Mouse (Mus musculus) midbrain, embryonic 11.5 days (tissue): ENCODE data around the gene Uty. TPM values are rescaled to one million over a fixed set of nuclear protein-coding genes. Genes with fewer than 3 reads are reported as not detected.

Experiments used
- ATAC-seq: fragments of 200-750 bp; cut with Nextera tagmentation; 2 replicates; pipeline ENCODE4 v1.8.0; 2017; ENCODE audit warnings: moderate TSS enrichment, moderate library complexity; ENCODE audit not compliant: low FRiP score
- DNase-seq: peaks from one replicate; pipeline ENCODE4 v3.0.0; 2015; ENCODE audit warnings: low spot score; ENCODE audit errors: missing footprints
- H3K27ac ChIP-seq: fragments of 300-500 bp; sonication (generic); 2 replicates; pipeline ENCODE4 v1.5.1; 2014; ENCODE audit warnings: low read depth, low read length
- H3K27me3 ChIP-seq: fragments of 300-500 bp; sonication (generic); 2 replicates; pipeline ENCODE4 v1.6.1; 2014; ENCODE audit warnings: mild to moderate bottlenecking, low read length, moderate library complexity, mixed read lengths; ENCODE audit not compliant: control insufficient read depth, insufficient read depth
- H3K36me3 ChIP-seq: fragments of 300-500 bp; sonication (generic); 2 replicates; pipeline ENCODE4 v1.6.1; 2014; ENCODE audit warnings: mild to moderate bottlenecking, low read length, moderate library complexity, mixed read lengths; ENCODE audit not compliant: control insufficient read depth, insufficient read depth
- H3K4me1 ChIP-seq: fragments of 300-500 bp; sonication (generic); 2 replicates; pipeline ENCODE4 v1.6.1; 2014; ENCODE audit warnings: low read length; ENCODE audit not compliant: control insufficient read depth, insufficient read depth
- H3K4me2 ChIP-seq: fragments of 300-500 bp; sonication (generic); 2 replicates; pipeline ENCODE4 v1.6.1; 2014; ENCODE audit warnings: mild to moderate bottlenecking, moderate library complexity
- H3K4me3 ChIP-seq: fragments of 300-500 bp; sonication (generic); 2 replicates; pipeline ENCODE4 v1.5.1; 2014; ENCODE audit warnings: low read depth, low read length
- H3K9ac ChIP-seq: fragments of 300-500 bp; sonication (generic); 2 replicates; pipeline ENCODE4 v1.6.1; 2014; ENCODE audit warnings: low read length
- H3K9me3 ChIP-seq: fragments of 300-500 bp; sonication (generic); 2 replicates; pipeline ENCODE4 v1.6.1; 2016; ENCODE audit warnings: low read length; ENCODE audit not compliant: control insufficient read depth
- WGBS: fragments of 180-500 bp; shearing (Covaris S2); extraction: QIAGEN DNeasy Blood & Tissue Kit; methylation state at CpG from one replicate; pipeline ENCODE4 v1.1.7; 2014; 5-methylcytosine and 5-hydroxymethylcytosine counted together
- polyA plus RNA-seq: library from polyadenylated mRNA; unstranded; fragments of >200 nt; fragmentation: Nextera tagmentation; extraction: Ambion mirVana; gene quantifications from 2 replicates; pipeline ENCODE4 v1.2.1, GENCODE M21; 2014

Gene Uty
- 10.7 and 12.0 TPM in 2 replicates for polyA plus RNA-seq

DNA sequence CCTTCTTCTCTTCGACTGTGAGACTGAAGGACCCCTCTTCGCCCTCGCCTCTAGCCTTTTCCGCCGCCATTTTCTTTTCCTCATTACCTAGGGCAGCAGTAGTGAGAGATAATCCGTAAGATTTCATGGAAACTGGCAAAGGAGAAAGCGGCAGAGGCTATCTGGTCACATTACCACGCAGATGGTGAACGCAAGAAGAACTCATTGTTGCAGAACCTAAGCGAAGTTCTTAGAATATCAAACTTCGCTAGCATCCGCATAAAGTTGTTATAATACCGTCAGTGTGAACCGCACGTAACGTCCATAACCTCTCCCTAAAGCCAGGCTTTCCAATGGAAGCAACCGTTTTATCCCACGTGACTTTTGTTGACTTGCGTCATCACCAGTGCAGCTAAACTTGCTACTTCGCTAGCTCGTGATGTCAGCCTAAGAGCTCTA is at the start of gene Uty:
Uty (minus strand) TSS at position 334 of the 438 bp plus-strand sequence.
- WGBS = 0% methylated on average over 16 of the region's 21 CpGs
- no peaks in the 10 kb centered on the region for H3K4me1 ChIP-seq
- DNase-seq = peak; percentile 91
- H3K27me3 ChIP-seq = no peaks in the 10 kb centered on the region
- H3K9me3 ChIP-seq = no peaks in the 10 kb centered on the region
- peak within 1 kb of the TSS; percentile 35; the same call in 1 of the 2 replicates for H3K4me2 ChIP-seq
- H3K4me3 ChIP-seq = peak within 1 kb of the TSS; percentile 36
- no peak within 1 kb of the TSS; the same call in 1 of the 2 replicates for H3K27ac ChIP-seq
- peak within 1 kb of the TSS; percentile 57 for H3K9ac ChIP-seq
- H3K36me3 ChIP-seq = no peaks in the 10 kb centered on the region
- peak; percentile 98 for ATAC-seq

DNA sequence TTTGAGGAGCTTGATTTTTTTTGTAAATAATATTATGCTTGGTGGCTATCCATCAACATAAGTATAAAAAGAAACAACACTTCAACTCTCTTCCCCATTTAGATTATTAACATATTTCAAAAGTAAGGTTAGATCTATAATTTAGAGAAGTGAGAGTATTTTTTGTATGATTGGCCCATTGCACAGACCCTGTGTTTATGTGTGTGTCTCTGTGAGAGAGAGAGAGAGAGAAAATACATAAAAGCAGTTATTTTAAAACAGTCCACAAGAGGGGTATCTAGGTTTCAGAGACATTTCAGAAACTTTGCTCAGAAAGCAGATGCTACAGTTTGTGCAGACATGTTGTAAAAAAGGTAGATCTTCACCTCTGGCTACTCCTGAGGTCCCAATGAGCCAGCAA is 48.1 kb upstream of the Uty start:
- Histone ChIP-seq H3K9me3 (no peaks in the 10 kb centered on the region), H3K4me2 (no peak overlapping the region), H3K4me1 (no peaks in the 10 kb centered on the region), H3K27me3 (no peaks in the 10 kb centered on the region), H3K4me3 (no peak overlapping the region), H3K36me3 (no peaks in the 10 kb centered on the region), H3K27ac (no peak overlapping the region), H3K9ac (no peak overlapping the region)
- DNase-seq (no peak), ATAC-seq (no peak)

DNA sequence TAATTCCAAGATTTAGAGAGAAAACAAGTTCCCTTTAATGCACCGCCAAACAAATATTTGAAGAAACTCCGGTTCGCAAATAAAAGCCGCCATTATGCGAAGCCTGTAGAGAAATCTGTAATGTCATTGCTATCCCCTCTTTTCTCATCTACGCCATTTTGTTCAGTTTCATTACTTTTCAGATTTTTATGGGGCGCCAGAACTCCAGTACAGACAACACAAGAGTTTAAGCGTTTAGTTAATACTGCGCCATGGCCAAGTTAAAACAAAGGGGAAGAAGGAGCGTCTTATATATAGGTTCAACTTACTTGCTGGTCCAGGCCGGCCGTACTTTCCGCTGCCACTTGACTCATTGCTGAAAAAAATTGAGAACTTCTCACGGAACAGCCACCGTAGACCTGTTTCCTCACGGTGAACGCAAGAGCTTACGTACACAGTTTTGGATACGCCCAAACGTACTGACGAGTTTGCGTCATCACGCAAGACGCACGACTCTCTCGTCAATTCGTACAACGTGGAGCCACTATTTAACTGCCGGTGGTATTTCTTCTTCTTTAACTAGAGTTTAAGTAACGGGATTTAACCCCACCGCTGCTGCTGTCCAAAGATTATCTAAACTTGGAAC is 40.7 kb upstream of the Uty start, which contains the start of gene Ddx3y:
Ddx3y (minus strand) TSS at position 459 of the 625 bp plus-strand sequence.
- Histone ChIP-seq H3K4me3 (peak within 1 kb of the TSS; percentile 38), H3K27me3 (no peaks in the 10 kb centered on the region), H3K27ac (no peak within 1 kb of the TSS), H3K4me2 (peak within 1 kb of the TSS; percentile 35), H3K4me1 (no peaks in the 10 kb centered on the region), H3K9ac (peak within 1 kb of the TSS; percentile 48; the same call in 1 of the 2 replicates), H3K9me3 (no peaks in the 10 kb centered on the region), H3K36me3 (no peaks in the 10 kb centered on the region)
- DNase-seq (peak; percentile 91), ATAC-seq (peak; percentile 97)
- 2% methylated on average over 28 of the region's 31 CpGs for WGBS

DNA sequence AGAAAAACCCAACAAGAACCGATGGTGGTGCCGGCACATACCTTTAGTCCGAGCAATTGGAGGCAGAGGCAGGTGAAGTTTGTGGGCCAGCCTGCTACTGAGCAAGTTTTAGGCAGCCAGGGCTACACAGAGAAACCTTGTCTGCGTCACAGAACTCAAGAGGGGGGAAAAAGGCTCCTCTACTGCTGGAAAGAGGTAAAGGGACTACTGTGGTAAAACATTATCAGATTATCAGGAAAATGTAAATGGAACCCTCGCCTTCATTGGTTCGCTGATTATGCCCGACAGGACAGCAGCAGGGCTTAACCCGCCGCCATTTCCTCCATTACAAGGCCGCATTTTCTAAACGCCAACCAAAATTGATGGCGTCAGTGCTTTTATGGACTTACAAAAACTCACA is 40.2 kb upstream of the Uty start:
- DNase-seq (peak; percentile 83), ATAC-seq (peak; percentile 48; the same call in 1 of the 2 replicates)
- WGBS = 5% methylated on average over 11 of the region's 12 CpGs
- Histone ChIP-seq H3K27me3 (no peaks in the 10 kb centered on the region), H3K36me3 (no peaks in the 10 kb centered on the region), H3K4me1 (no peaks in the 10 kb centered on the region), H3K9ac (peak overlapping the region; percentile 48; the same call in 1 of the 2 replicates), H3K9me3 (no peaks in the 10 kb centered on the region), H3K27ac (no peak overlapping the region), H3K4me2 (peak overlapping the region; percentile 35), H3K4me3 (peak overlapping the region; percentile 38)

DNA sequence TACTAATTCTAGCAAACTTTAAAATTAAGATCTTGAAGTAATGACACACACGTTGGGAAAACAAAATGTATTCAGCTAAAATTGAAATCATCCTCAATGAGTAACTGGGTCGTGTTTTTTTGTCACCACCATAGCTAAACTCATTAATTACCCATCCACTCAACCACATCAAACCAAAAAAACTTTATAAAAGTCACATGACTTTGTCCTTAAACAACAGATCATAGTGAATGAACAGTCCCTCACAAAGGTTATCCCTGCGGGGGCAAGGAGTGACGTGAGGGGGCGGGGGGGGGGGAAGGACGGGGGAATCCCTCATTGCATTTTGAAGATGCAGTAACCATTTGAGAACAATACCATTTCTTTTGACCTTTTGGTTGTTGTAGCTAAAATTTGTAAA is 558 bp upstream of the Uty start:
- no peaks in the 10 kb centered on the region for H3K27me3 ChIP-seq
- H3K4me3 ChIP-seq = no peak overlapping the region
- ATAC-seq (no peak), DNase-seq (no peak)
- 57% methylated on average over 6 of the region's 6 CpGs for WGBS
- no peaks in the 10 kb centered on the region for H3K4me1 ChIP-seq
- no peak overlapping the region for H3K9ac ChIP-seq
- H3K9me3 ChIP-seq = no peaks in the 10 kb centered on the region
- no peak overlapping the region for H3K27ac ChIP-seq
- no peak overlapping the region for H3K4me2 ChIP-seq
- no peaks in the 10 kb centered on the region for H3K36me3 ChIP-seq

DNA sequence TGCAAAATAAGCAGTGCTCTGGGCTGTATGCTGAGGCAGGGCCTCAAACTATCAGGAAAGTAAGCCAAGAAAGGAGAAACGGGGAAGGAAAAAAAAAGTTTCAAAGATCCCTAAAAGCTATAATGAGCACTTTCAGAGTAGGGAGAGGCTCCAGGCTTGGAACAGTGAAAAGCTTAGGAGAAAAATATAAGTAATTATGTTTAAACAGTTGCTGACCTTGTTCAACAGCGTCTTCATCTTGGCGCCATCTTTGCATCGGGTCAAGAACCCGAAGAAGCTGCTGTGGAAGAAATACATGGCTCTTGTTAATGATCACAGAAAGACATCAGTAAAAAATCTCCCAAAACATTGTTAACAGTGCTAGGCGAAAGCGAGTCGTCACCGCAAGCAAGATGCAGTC is 619 bp downstream of the Uty start:
- no peak; the same call in 1 of the 2 replicates for ATAC-seq
- WGBS = 1% methylated on average over 9 of the region's 9 CpGs
- no peaks in the 10 kb centered on the region for H3K36me3 ChIP-seq
- no peaks in the 10 kb centered on the region for H3K9me3 ChIP-seq
- no peak overlapping the region; the same call in 1 of the 2 replicates for H3K27ac ChIP-seq
- H3K27me3 ChIP-seq = no peaks in the 10 kb centered on the region
- no peaks in the 10 kb centered on the region for H3K4me1 ChIP-seq
- H3K4me2 ChIP-seq = peak overlapping the region; percentile 35; the same call in 1 of the 2 replicates
- H3K4me3 ChIP-seq = peak overlapping the region; percentile 36
- H3K9ac ChIP-seq = peak overlapping the region; percentile 57
- peak; percentile 84 for DNase-seq

DNA sequence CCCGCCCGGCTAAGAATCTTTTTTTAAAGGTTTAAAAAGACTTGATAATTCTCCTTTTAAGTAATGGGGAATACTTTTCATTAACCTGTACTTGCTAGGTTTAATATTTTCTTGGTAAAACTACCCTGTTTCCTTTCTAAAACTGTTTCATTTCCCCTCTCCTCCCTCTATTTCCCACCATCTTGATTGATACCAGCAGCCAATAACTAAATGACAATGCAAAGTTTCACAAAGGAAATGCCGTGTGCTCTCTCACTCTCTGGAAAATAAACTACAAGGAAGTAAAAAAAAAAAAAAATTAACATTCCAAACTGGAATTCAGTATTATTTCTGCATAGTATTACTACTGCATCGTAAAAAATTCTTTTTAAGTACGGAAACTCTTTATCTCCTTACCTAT is 1.1 kb downstream of the Uty start:
- Histone ChIP-seq H3K27me3 (no peaks in the 10 kb centered on the region), H3K36me3 (no peaks in the 10 kb centered on the region), H3K4me1 (no peaks in the 10 kb centered on the region), H3K9ac (no peak overlapping the region), H3K4me3 (peak overlapping the region; percentile 36; the same call in 1 of the 2 replicates), H3K27ac (no peak overlapping the region), H3K4me2 (peak overlapping the region; percentile 35; the same call in 1 of the 2 replicates), H3K9me3 (no peaks in the 10 kb centered on the region)
- no peak for ATAC-seq
- 63% methylated on average over 5 of the region's 5 CpGs for WGBS
- no peak for DNase-seq

DNA sequence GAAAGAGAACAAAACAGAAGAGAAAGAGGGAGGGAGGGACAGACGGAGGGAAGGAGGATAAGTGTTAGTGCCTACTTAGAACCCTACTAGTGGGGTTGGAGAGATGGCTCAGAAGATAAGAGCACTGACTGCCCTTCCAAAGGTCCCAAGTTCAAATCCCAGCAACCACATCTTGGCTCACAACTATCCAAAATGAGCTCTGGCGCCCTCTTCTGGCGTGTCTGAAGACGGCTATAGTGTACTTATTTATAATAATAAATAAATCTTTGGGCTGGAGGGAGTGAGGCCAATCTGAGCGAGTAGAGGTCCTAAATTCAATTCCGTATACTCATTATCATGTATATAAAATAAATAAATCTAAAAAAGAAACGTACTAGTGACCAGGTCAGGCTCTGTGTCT is 25.6 kb downstream of the Uty start:
- no peak overlapping the region for H3K9ac ChIP-seq
- no peak overlapping the region for H3K4me3 ChIP-seq
- ATAC-seq (no peak), DNase-seq (no peak)
- H3K36me3 ChIP-seq = no peaks in the 10 kb centered on the region
- no peak overlapping the region for H3K27ac ChIP-seq
- 95% methylated on average over 4 of the region's 7 CpGs for WGBS
- H3K9me3 ChIP-seq = no peaks in the 10 kb centered on the region
- H3K4me1 ChIP-seq = no peaks in the 10 kb centered on the region
- no peak overlapping the region for H3K4me2 ChIP-seq
- H3K27me3 ChIP-seq = no peaks in the 10 kb centered on the region

DNA sequence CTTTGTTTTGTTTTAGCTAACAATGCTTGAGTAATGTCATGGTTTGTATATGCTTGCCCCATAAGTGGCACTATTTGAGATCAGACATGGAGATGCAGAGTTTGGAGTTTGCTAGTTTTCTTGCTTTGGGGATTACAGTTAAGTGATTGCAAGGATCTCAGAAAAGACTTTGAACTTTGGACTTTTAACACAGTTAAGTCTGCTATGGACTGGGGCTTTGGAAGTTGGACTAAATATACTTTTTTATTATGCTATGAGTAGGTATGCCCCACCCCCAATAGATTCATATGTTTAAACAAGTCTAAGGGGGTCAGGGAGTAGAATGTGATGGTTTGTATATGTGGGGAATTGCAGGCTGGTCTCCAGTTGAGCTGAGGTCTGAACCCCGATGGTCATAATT is 67.1 kb downstream of the Uty start:
- H3K4me2 ChIP-seq = no peak overlapping the region
- H3K9ac ChIP-seq = no peak overlapping the region
- H3K27ac ChIP-seq = no peak overlapping the region
- no peak for ATAC-seq
- no peaks in the 10 kb centered on the region for H3K9me3 ChIP-seq
- no peaks in the 10 kb centered on the region for H3K27me3 ChIP-seq
- no peak overlapping the region for H3K4me3 ChIP-seq
- H3K4me1 ChIP-seq = no peaks in the 10 kb centered on the region
- no peak for DNase-seq
- WGBS = 100% methylated on average over 1 of the region's 1 CpGs
- H3K36me3 ChIP-seq = no peaks in the 10 kb centered on the region
